Mouse (Mus musculus): ENCODE measurements at regions not wholly inside any gene's neighbourhood (a gene's known extent, or its start where the extent isn't known, plus 50 kb on each side); places are given as distances from the start of the nearest gene placed in this dataset.
A peak's percentile ranks its signal among the peaks of the same experiment; 100 is the strongest.

DNA sequence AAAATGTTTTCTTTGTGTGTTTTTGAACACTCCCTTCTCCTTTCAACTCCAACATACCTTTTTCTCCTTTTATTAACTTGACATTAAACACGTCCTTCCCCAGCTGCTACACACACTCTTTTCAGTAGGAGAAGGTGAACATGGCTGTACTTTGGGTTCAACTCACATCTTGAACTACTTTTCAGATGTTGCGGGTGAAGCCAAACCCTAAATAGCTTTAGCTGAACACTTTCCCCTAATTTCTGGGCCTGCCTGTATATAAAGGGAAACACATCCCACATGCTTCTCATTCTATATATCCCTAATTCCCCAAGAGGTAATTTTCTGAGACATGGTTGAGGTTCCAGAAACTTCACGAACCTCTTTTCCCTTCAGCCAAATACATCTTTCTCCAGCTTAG is 168.2 kb downstream of the Mtx2 start:
- Histone ChIP-seq H3K4me1 (no peaks in the 10 kb centered on the region), H3K4me3 (replicated peaks) (no peak overlapping the region), H3K9ac (replicated peaks) (no peak overlapping the region), H3K36me3 (no peaks in the 10 kb centered on the region), H3K27me3 (replicated peaks) (0 out of 2 replicates have a peak, but pooled peaks cover 4% of the 10 kb centered on the region), H3K27ac (replicated peaks) (no peak overlapping the region), H3K9me3 (replicated peaks) (no peaks in the 10 kb centered on the region), H3K4me2 (no peak overlapping the region)
- ATAC-seq (ENCODE audit: low FRiP score) = no peak
- 80% methylated on average over 3 of the region's 3 CpGs for WGBS

- peaks cover 2% of the 10 kb centered on the region; the same call in 1 of the 2 replicates for H3K4me1 ChIP-seq
- H3K4me2 ChIP-seq = no peak overlapping the region
- no peak overlapping the region for H3K9ac ChIP-seq (replicated peaks)
- H3K36me3 ChIP-seq = no peaks in the 10 kb centered on the region
- 16% methylated on average over 2 of the region's 2 CpGs for WGBS
- H3K27ac ChIP-seq (replicated peaks) = no peak overlapping the region
- H3K4me3 ChIP-seq (replicated peaks) = no peak overlapping the region
- H3K9me3 ChIP-seq (replicated peaks) = no peaks in the 10 kb centered on the region
- no peak for ATAC-seq (ENCODE audit: low FRiP score)
- H3K27me3 ChIP-seq (replicated peaks) = peaks cover 6% of the 10 kb centered on the region; the same call in 1 of the 2 replicates
These were observed 169.4 kb downstream of the Mtx2 start for GRCm38 (mm10) chr2:74994998-74995397.

- Histone ChIP-seq H3K9ac (replicated peaks) (no peak overlapping the region), H3K27me3 (replicated peaks) (peaks cover 6% of the 10 kb centered on the region), H3K9me3 (replicated peaks) (no peaks in the 10 kb centered on the region), H3K4me3 (replicated peaks) (no peak overlapping the region), H3K4me1 (peaks cover 17% of the 10 kb centered on the region), H3K36me3 (no peaks in the 10 kb centered on the region), H3K4me2 (no peak overlapping the region), H3K27ac (replicated peaks) (no peak overlapping the region)
- ATAC-seq (ENCODE audit: low FRiP score) = no peak
- 68% methylated on average over 1 of the region's 1 CpGs for WGBS
These were observed 172.1 kb downstream of the Mtx2 start for GRCm38 (mm10) chr2:74997736-74998135.

DNA sequence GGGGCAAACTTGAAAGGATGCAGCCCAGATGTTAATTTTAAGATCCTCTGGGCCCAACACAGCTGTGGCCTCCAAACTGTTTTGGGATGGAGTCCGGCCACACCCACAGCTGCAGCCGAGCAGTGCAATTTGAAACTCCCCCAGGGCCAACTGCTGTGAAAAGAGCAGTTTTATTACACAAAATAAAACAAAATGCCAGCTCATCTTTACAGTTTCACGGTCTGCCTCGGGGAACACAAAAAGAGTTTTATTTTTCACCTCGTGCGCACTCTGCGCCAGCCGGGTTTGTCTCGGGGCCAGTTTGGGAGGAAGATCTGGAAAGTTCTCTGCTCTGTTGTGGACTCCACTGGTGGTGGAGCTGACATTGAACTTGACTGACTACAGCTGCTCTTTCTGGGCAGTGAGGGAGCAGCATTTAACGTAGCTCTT is 174.8 kb downstream of the Mtx2 start:
- no peak for ATAC-seq (ENCODE audit: low FRiP score)
- Histone ChIP-seq H3K4me3 (replicated peaks) (no peak overlapping the region), H3K27me3 (replicated peaks) (peaks cover 6% of the 10 kb centered on the region), H3K27ac (replicated peaks) (no peak overlapping the region), H3K4me1 (peaks cover 17% of the 10 kb centered on the region), H3K4me2 (peak overlapping the region; percentile 17; the same call in 1 of the 2 replicates), H3K9ac (replicated peaks) (no peak overlapping the region), H3K36me3 (no peaks in the 10 kb centered on the region), H3K9me3 (replicated peaks) (no peaks in the 10 kb centered on the region)
- WGBS = 12% methylated on average over 10 of the region's 10 CpGs

- no peak for ATAC-seq (ENCODE audit: low FRiP score)
These were observed 177.0 kb downstream of the Mtx2 start for GRCm38 (mm10) chr2:75002562-75002961.

DNA sequence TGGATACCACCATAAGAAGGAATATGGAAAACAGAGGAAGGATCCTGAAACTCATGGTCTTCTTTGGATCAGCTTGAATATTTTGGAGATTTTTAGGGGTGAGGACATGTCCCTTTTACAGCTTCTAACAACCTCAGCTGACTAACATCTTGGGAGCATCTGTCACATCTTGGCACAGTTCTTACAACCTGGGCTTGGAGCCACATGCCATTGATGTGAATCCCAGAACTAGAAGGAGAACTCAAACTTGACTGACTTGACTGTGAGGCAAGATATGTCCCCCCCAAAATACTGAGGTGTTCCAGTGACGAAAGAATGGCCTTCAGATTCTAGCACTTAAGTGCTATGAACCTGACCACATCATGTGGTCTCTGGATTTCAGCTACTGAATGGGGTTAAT is 182.5 kb downstream of the Mtx2 start:
- Histone ChIP-seq H3K4me3 (replicated peaks) (no peak overlapping the region), H3K27me3 (replicated peaks) (no peaks in the 10 kb centered on the region; the same call in 1 of the 2 replicates), H3K27ac (replicated peaks) (no peak overlapping the region), H3K9ac (replicated peaks) (no peak overlapping the region), H3K4me2 (no peak overlapping the region), H3K36me3 (no peaks in the 10 kb centered on the region), H3K9me3 (replicated peaks) (no peaks in the 10 kb centered on the region), H3K4me1 (0 out of 2 replicates have a peak, but pooled peaks cover 3% of the 10 kb centered on the region)
- 84% methylated on average over 1 of the region's 1 CpGs for WGBS
- no peak for ATAC-seq (ENCODE audit: low FRiP score)

More at GRCm38 (mm10) chr2:75002562-75002961, 177.0 kb downstream of the Mtx2 start:
- Histone ChIP-seq H3K36me3 (no peaks in the 10 kb centered on the region), H3K9ac (replicated peaks) (no peak overlapping the region), H3K9me3 (replicated peaks) (no peaks in the 10 kb centered on the region), H3K4me1 (peaks cover 17% of the 10 kb centered on the region), H3K4me3 (replicated peaks) (peak overlapping the region; percentile 18), H3K27me3 (replicated peaks) (peaks cover 6% of the 10 kb centered on the region), H3K4me2 (peak overlapping the region; percentile 47), H3K27ac (replicated peaks) (no peak overlapping the region; the same call in 1 of the 2 replicates)
- WGBS = 35% methylated on average over 12 of the region's 12 CpGs

DNA sequence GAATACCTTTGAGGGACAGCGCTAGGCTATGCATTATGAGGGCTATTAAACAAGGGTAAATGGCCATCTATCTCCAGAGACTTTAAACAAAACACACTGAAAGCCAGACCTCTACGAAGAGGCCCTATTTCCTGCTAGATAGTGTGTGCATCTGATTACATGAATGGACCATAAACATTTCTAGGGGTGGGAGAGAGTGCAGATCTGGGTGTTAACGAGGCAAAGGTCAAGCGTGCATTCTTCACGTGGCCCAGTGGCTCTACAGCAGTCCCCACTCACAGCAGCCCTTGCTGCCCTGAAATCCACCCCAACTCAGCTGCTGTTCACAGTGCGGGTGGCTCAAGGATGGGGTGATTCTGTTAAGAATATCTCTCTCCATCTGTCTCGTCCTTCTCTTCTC is 185.0 kb downstream of the Mtx2 start:
- no peak overlapping the region for H3K4me3 ChIP-seq (replicated peaks)
- H3K9ac ChIP-seq (replicated peaks) = no peak overlapping the region
- H3K27ac ChIP-seq (replicated peaks) = no peak overlapping the region
- no peak for ATAC-seq (ENCODE audit: low FRiP score)
- no peaks in the 10 kb centered on the region for H3K9me3 ChIP-seq (replicated peaks)
- WGBS = 44% methylated on average over 7 of the region's 7 CpGs
- H3K4me1 ChIP-seq = peaks cover 13% of the 10 kb centered on the region
- no peak overlapping the region for H3K4me2 ChIP-seq
- no peaks in the 10 kb centered on the region; the same call in 1 of the 2 replicates for H3K27me3 ChIP-seq (replicated peaks)
- no peaks in the 10 kb centered on the region for H3K36me3 ChIP-seq

DNA sequence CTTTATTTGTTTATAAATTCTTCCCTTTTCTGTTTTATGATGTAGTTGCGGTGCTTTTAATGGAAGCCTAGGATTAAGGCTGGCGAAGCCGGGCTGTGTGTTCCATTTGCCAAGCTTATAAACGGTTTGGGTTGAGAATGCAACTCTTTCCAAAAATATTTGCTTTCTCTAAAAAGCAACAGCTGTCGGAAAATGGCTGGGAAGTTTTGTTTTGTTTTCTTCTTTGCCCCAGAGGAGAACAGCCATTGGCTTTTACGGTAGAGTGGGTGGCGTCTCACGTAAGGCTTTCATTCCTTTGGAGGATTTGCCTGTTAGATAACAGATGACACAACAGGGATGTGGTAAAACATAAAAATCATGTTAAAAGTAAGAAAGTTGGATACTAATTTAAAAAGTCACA is 186.4 kb downstream of the Mtx2 start:
- Histone ChIP-seq H3K27me3 (replicated peaks) (no peaks in the 10 kb centered on the region; the same call in 1 of the 2 replicates), H3K4me1 (peaks cover 15% of the 10 kb centered on the region), H3K9ac (replicated peaks) (no peak overlapping the region), H3K4me2 (no peak overlapping the region), H3K36me3 (no peaks in the 10 kb centered on the region), H3K9me3 (replicated peaks) (no peaks in the 10 kb centered on the region), H3K4me3 (replicated peaks) (no peak overlapping the region), H3K27ac (replicated peaks) (no peak overlapping the region)
- 37% methylated on average over 8 of the region's 8 CpGs for WGBS
- no peak for ATAC-seq (ENCODE audit: low FRiP score)

DNA sequence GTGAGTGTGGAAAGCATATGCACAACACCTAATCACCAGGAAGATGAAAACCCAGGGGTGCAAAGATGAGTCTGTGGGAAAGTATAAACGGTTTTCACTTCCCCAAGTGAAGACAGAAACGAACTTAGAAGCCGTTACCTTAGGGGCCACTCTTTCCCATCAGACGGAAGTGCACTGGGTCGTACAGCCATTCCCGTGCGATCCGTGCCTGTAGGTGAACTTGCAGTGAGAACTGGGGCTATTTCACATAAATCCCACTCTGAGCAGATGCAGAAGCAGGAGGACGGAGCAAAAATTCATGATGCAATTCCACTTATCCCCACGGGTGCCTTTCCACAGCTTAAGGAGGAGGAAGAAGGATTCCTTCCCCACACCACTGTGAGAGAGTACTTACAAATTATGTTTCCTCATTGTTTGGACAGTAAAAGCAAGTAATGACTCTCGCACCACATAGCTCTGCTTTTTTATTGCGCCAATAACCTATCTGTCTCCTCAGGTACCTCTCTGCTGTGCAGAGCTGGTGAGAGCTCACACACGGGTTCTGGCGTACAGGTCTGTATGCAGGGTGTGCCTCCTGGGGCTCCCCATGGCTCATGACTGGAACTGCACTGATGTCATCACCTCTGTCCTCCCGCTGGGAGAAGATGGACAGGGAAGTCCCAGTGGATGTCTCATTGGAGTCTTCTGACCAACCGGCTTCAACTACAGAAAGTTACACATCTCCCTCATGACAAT is 189.6 kb downstream of the Mtx2 start:
- no peaks in the 10 kb centered on the region for H3K36me3 ChIP-seq
- ATAC-seq (ENCODE audit: low FRiP score) = no peak
- H3K27ac ChIP-seq (replicated peaks) = no peak overlapping the region
- H3K27me3 ChIP-seq (replicated peaks) = no peaks in the 10 kb centered on the region; the same call in 1 of the 2 replicates
- WGBS = 41% methylated on average over 16 of the region's 16 CpGs
- peak overlapping the region; percentile 21 for H3K4me2 ChIP-seq
- H3K4me3 ChIP-seq (replicated peaks) = no peak overlapping the region
- no peaks in the 10 kb centered on the region for H3K9me3 ChIP-seq (replicated peaks)
- peaks cover 15% of the 10 kb centered on the region for H3K4me1 ChIP-seq
- H3K9ac ChIP-seq (replicated peaks) = no peak overlapping the region

GRCm38 (mm10) chr2:75019459-75019858 is 193.9 kb downstream of the Mtx2 start:
- Histone ChIP-seq H3K4me1 (peaks cover 12% of the 10 kb centered on the region), H3K27ac (replicated peaks) (no peak overlapping the region), H3K9me3 (replicated peaks) (no peaks in the 10 kb centered on the region), H3K4me2 (no peak overlapping the region), H3K27me3 (replicated peaks) (no peaks in the 10 kb centered on the region), H3K9ac (replicated peaks) (no peak overlapping the region), H3K4me3 (replicated peaks) (no peak overlapping the region), H3K36me3 (no peaks in the 10 kb centered on the region)
- no peak for ATAC-seq (ENCODE audit: low FRiP score)
- 87% methylated on average over 7 of the region's 7 CpGs for WGBS

- H3K4me2 ChIP-seq = no peak overlapping the region
- no peak overlapping the region for H3K9ac ChIP-seq (replicated peaks)
- no peak overlapping the region for H3K4me3 ChIP-seq (replicated peaks)
- H3K27me3 ChIP-seq (replicated peaks) = no peaks in the 10 kb centered on the region
- no peaks in the 10 kb centered on the region for H3K36me3 ChIP-seq
- no peak overlapping the region for H3K27ac ChIP-seq (replicated peaks)
- no peak for ATAC-seq (ENCODE audit: low FRiP score)
- no peaks in the 10 kb centered on the region for H3K4me1 ChIP-seq
- WGBS = 69% methylated on average over 7 of the region's 7 CpGs
- no peaks in the 10 kb centered on the region for H3K9me3 ChIP-seq (replicated peaks)
These were observed 196.0 kb downstream of the Mtx2 start for GRCm38 (mm10) chr2:75021639-75022038.

- H3K36me3 ChIP-seq = no peaks in the 10 kb centered on the region
- H3K4me1 ChIP-seq = peaks cover 19% of the 10 kb centered on the region
- no peak for ATAC-seq (ENCODE audit: low FRiP score)
- H3K9ac ChIP-seq (replicated peaks) = no peak overlapping the region
- no peak overlapping the region for H3K4me2 ChIP-seq
- H3K9me3 ChIP-seq (replicated peaks) = no peaks in the 10 kb centered on the region
- no peak overlapping the region for H3K4me3 ChIP-seq (replicated peaks)
- H3K27me3 ChIP-seq (replicated peaks) = no peaks in the 10 kb centered on the region
- no peak overlapping the region for H3K27ac ChIP-seq (replicated peaks)
- 87% methylated on average over 10 of the region's 10 CpGs for WGBS
These were observed 202.5 kb downstream of the Mtx2 start for GRCm38 (mm10) chr2:75028151-75028550.

Data from neural tube, embryonic 15.5 days (tissue).